Mouse (Mus musculus): Measurements from ENCODE around the gene Heg1.

Gene Heg1

DNA sequence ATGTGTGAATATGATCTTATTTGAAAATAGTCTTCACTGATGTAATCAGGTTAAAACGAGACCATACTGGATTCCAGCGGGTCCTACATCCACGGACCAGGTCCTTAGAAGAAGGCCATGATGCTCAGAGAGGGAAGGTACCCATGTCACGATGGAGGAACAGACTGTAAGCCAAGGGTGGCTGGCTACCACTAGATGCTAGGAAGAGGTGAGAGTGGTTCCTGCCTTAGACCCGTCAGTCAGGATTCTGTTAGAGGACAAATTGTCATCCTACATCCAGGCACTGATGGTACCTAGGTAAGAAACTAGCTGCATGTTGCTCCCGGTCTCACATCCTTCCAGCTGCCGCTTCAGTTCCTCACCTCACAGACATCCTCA, 6.9 kb upstream of the Heg1 start:
- DNase-seq: no peak

- DNase-seq: no peak
Measured at GRCm38 (mm10) chr16:33677901-33678300, 6.3 kb upstream of the Heg1 start.

GRCm38 (mm10) chr16:33680271-33680670, 3.9 kb upstream of the Heg1 start:
- DNase-seq: no peak

GRCm38 (mm10) chr16:33680816-33681215, 3.4 kb upstream of the Heg1 start:
- no peak for DNase-seq

DNA sequence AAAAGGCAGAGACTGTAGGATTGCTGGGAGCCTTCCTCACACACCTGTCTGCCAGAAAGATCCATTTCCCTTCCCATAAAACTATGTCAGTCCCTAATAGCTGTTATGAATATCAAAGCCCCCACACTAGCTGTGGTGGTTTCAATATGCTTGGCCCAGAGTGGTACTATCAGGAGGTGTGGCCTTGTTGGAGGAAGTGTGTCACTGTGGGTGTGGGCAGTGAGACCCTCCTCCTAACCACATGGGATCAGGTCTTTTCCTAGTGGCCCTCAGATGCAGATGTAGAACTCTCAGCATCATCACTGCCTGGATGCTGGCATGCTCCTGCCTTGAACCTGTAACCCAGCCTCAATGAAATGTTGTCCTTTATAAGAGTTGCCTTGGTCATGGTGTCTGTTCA, 2.5 kb upstream of the Heg1 start:
- no peak for DNase-seq

DNA sequence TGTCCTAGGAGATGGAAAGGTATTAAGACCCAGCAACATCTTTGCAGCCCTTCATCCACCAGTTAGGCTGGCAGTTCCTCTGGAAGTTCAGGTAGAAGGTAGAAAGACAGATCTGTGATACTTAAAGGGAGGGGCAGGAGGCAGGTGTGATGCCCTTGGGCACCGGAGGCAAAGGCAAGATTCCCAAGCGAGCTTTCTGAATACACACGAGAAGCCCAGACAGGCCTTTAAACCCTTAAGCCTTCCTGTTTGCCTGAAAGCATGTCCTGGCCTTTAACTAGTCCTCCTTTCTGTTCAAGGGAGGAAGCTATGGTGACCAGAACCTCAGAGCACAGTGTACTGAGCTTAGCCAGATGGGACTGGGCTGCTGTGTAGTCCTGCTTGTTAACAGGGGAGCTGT, 1.5 kb upstream of the Heg1 start:
- no peak for DNase-seq

DNA sequence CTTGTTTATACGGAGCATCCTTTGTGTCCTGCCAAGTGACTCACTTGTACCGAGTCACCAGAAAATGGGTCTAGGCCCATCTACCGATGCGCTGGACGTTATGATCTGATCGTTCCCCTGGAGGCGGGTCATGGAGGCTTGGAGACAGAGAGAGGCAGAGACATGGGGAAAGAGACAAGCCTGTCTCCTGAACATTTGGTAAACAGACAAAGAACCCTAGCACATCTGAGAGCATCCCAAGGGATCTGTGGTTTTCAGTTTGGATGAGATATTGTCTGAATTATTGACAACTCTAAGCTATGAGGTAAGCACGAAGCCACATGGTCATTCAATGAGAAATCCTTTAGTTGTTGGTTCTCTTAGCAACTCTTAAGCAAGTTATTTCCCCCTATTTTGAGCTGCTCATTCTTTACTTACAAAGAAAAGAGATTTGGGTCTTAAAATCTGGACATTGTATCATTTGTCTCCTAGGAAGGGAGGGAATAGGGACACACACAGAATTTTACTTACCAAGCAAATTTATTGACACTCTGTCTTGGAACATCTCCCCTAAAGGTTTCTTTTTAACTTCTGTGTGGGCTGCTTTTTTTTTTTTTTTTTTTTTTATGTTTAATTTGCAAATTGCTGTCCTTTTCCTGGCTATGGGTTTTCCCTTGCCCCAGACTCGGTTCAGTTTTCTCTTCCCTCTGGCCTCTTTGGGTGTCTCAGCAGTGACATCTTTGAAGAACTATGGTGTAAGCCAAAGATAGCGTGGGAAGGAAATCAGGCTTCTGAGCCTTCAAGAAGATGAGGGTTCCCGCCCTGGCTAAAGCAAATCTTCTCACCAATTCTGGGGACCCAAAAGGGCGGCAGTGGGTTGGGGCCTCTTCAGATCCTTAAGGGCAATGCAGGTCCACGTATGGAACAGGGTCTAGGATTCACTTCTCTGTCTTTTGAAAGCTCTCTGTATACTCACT, 686 bp upstream of the Heg1 start:
- DNase-seq: no peak

DNA sequence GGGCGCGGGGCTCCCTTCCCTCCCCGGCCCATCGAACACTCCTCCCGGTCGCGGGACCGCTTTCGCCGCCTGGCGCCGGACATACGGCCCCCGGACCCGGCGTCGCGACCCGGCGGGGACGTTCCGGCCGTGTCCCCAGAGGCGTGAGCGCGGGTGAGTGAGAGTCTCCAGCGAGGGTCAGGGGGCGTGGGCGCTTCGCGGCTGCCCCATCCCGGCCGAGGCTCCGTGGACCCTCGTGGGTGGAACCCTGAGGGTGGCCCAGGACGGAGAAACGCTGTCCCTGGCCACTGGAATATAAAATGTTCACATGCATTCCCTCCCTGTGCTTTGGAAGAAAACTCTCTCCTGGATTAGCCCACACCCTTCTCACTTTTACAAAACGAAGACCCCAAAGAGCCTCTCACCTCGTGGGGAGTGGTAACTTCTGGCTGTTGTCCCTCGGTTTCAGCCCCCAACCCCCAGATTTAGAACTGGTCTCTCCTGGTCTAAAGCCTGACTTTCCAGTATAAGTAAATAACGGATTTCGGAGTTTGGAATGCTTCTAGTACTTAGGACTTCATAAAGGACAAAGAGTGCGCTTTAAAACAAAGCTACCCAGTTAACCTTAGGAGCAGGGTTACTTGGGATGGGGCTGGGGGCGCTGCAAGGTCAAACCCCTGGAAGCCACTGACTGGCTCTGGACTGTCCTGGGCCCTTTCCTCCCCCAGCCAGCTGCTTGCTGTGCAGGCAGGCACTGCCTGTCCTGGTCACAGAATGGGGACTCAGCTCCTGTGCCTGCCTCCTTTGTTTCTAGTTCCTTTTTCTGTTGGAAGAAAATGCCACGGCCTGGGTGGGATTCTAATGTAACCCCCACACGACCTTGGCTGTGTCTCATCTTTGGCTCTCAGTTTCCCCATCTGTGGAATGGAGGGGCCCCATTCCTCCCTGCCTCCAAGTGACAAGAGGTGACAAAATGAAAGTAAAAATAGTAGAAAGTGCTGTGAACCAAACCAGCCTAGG, 832 bp downstream of the Heg1 start:
- no peak for DNase-seq

- DNase-seq: no peak
Measured at GRCm38 (mm10) chr16:33686056-33686455, 1.9 kb downstream of the Heg1 start.

- no peak for DNase-seq
Measured at GRCm38 (mm10) chr16:33687724-33688123, 3.6 kb downstream of the Heg1 start.

- DNase-seq: no peak
Measured at GRCm38 (mm10) chr16:33690975-33691747, 7.0 kb downstream of the Heg1 start.

DNA sequence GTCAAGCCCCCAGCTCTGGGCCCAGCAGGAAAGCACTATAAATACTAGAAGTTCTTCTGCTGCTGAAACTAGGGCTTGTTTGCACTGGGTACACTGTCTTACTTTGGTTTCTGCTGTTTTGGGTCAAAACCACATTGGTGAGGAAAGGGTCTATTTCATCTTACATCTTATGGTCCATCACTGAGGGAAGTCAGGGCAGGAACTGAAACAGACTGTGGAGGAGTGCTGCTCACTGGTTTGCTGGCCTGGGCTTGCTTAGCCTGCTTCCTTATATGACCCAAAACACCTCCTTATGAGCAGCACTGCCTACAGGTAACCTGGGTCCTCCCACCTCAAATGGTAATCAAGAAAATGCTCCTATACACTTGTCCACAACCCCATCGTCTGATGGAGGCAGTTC, 9.4 kb downstream of the Heg1 start:
- DNase-seq: no peak

GRCm38 (mm10) chr16:33696811-33697575, 12.8 kb downstream of the Heg1 start:
- DNase-seq: no peak

GRCm38 (mm10) chr16:33697576-33698276, 13.6 kb downstream of the Heg1 start:
- no peak for DNase-seq

- no peak for DNase-seq
Measured at GRCm38 (mm10) chr16:33698277-33698790, 14.2 kb downstream of the Heg1 start.

GRCm38 (mm10) chr16:33700584-33700983, 16.4 kb downstream of the Heg1 start:
- DNase-seq: no peak

DNA sequence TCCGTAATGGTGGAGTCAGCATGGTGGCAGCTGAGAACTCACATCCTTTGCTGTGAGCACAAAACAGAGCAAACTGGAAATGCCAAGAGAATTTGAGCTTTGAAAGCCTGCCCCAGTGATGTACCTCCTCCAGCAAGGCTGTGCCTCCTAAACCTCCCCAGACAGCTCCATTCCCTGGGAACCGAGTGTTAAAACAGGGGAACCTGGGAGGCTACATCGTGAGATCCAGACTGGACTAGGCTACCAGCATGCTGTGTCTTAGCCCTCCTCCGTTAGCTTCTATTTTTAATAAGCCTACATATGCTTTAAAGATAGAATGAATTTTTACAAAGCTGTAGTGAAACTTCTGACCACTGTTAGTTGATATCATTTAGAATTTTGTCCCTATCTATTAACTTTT, 17.7 kb downstream of the Heg1 start:
- DNase-seq: no peak

DNA sequence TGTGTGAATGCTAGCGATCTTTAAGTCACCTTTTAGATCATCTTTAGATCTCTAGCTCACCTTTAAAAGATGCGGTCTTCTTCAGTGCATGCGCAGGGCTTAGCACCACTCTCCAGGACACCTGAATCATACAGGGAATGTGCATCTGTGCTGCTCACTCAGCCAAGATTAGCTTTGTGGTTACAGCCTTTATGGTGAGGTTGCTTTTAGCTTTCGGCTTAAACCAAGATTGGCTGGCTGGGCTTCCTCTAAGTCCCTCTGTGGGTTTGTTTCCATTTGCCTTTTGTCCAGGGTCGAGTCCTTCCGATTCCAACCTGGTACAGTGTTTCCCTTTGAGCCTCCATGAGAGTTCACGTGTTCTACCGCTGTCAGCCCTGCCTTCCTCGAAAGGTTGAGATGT, 20.1 kb downstream of the Heg1 start:
- no peak for DNase-seq

DNA sequence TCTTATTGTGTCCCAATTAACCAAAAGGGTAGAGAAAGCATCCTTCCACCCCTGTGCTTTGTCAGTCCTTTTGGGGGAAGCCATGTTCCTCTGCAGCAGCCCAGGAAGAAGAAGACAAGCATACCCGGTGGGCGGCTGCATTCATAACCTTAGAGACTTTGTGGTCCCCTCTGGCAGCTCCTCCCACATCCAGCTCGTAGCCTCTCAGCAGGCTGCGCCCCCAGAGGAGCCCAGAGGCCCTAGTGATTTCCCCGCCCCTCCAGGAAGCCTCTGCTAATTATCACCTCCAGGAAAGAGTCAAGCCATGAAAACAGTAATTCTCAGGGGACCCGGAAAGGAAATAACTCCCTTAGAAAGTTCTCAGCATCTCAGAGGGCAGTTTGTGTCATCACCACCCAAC, 21.1 kb downstream of the Heg1 start:
- no peak for DNase-seq

DNA sequence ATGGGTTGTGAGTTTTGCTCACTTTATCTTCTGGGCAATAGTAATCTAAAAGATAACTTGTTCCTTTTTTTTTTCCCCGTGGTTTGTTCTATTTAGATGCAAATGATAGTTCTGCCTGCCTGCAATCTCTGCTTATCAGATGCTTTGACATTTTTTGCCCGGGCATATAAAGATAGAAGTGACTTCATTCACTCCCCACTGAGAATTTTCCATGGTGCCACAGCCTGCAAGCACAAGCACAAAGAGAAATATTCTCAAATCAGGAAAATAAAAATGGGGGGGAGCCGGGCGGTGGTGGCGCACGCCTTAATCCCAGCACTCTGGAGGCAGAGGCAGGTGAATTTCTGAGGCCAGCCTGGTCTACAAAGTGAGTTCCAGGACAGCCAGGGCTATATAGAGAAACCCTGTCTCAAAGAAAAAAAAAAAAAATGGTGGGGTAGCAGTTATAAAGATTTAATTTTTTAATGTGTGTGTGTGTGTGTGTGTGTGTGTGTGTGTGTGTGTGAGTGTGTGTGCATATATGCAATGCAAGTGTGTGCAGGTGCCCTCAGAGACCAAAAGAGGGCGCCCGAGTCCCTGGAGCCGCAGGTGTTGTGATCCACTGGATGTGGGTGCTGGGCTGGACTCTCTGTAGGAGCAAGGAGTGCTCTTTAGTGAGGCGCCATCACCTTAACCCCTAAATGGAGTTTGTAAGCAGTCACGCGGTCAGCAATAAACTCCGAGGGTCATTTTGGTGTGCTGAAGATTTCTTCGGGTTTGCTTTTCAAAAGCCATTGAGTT, 22.1 kb downstream of the Heg1 start:
- no peak for DNase-seq

Measured in layer of hippocampus, adult 9-11 months (tissue).